Mouse (Mus musculus) cerebellum, adult 8-10 months (tissue): ENCODE results near the gene Nudt9.
A peak's percentile ranks its signal among the peaks of the same experiment; 100 is the strongest.

Source experiments
- DNase-seq: peaks from one replicate; pipeline ENCODE4 v3.0.0; 2022

Nudt9 gene

GRCm38 (mm10) chr5:104039154-104039932 lies 6.8 kb upstream of the Nudt9 start:
- no peak for DNase-seq

GRCm38 (mm10) chr5:104042906-104043305 lies 3.2 kb upstream of the Nudt9 start:
- no peak for DNase-seq

- no peak for DNase-seq
These were observed 2.4 kb upstream of the Nudt9 start for GRCm38 (mm10) chr5:104043704-104044103.

DNA sequence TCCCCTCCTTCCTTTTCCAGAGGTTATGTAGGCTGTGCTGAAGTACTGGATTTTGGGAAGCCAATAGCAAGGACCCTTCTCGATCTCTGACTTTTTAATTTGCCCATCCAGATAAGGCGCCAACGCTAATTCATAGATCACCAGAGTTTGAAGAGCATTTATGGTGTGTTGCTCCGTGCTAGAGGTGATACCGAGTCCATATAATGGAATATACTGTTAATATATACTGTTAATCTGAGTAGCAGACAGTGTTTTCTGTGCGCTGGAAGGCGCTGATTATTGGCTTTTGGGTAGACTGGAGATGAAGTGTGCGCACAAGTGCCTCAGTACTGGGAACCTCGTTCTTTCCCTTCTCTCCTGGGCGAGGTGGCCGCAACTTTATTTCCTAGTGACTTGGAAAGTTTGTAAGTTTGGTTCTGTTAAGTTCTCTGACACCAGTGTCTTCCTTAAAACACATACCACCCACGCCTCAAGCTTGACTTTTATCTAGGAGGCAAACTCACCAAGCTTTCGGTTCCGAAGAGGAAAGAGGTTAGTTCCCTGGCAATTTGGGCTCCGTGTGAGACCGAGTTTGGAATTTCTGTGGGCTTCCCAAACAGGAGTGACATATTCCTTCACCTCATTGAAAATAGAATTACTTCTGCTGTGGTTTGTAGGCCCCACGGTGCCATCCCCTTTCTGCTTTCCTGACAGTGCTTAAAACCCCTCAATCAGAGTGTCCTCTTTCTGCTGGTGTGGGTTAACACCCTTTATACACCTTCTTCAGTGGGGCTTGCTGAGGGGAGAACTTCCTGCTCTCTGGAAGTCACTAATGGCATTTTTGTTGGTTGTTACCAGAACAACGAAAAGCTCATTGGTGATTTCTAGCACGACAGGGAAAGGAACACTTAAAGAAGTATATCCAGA lies 1.3 kb downstream of the Nudt9 start:
- DNase-seq: no peak

- no peak for DNase-seq
These were observed 2.0 kb downstream of the Nudt9 start for GRCm38 (mm10) chr5:104048139-104048538.

DNA sequence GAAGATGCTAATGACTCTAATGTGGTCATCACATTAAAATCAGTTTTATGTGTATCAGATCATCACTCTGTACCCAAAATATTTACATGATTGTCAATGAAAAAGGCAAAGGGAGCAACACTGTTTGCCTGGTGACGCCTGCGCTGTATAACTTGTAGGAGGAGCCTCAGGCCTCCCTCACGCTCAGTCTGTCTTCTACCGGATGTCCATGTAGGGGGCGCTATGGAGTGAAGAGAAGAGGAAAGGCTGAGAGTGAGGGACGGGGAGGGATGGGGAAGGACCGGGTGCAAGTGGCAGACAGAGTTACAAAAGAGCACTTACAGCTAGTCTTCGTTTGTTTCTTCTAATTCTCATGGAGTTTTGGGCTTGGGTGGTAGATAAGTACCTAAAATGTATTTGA lies 6.8 kb downstream of the Nudt9 start:
- DNase-seq: no peak

DNA sequence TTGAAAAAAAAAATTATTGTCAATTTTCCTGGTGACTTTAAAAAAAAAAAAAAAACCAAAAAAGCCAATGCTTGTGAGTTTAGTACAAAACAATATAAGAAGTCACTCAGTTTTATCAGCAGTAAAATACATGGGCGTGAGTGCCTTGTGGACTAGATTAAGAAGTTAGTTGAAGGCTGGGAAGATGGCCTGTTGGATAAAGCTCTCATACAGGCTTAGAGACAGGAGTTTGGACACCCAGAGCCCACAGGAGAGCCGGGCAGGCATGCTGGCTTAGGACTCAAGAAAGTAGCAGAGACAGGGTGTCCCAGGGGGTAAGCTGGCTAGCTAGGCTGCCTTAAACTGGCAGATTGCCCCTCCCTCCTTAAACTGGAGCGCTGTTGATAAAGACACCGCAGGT lies 8.8 kb downstream of the Nudt9 start:
- no peak for DNase-seq

DNA sequence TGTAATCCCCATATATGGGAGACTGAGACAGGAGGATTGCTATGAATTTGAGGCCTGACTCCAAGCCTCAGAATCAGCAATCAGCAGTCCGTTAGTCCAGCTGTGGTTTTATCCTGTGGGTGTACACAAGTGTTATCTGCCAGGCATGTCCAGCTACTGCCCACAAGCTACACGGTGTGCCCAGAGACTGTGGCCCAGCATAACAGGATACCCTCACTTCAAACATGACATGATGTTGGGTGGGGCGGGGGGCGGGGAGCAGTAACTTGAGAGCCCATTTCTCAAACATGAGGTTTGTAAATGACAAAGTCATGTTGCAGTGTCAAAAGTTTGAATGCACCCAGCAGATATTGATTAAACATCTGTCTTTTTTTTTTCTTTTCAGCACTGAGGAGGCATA lies 9.7 kb downstream of the Nudt9 start:
- DNase-seq: no peak

- no peak for DNase-seq
These were observed 10.2 kb downstream of the Nudt9 start for GRCm38 (mm10) chr5:104056295-104056694.

GRCm38 (mm10) chr5:104058021-104058420 lies 11.9 kb downstream of the Nudt9 start:
- peak; percentile 34 for DNase-seq

DNA sequence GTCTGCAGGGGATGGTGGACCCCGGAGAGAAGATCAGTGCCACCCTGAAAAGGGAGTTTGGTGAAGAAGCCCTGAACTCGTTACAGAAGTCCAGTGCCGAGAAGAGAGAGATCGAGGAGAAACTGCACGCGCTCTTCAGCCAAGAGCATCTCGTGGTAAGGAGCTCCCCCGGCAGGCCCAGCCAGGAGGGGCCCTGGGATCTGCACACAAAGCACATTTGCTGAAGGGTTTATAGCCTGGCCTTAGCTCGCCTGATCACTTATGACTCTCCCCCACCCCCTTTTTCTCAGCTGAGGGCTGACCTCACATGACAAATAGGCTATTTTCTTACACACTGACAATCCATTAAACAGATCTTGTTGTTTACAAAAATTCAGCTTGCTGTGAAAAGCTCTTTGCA lies 13.5 kb downstream of the Nudt9 start:
- DNase-seq: no peak

- DNase-seq: no peak
These were observed 14.3 kb downstream of the Nudt9 start for GRCm38 (mm10) chr5:104060429-104060828.

DNA sequence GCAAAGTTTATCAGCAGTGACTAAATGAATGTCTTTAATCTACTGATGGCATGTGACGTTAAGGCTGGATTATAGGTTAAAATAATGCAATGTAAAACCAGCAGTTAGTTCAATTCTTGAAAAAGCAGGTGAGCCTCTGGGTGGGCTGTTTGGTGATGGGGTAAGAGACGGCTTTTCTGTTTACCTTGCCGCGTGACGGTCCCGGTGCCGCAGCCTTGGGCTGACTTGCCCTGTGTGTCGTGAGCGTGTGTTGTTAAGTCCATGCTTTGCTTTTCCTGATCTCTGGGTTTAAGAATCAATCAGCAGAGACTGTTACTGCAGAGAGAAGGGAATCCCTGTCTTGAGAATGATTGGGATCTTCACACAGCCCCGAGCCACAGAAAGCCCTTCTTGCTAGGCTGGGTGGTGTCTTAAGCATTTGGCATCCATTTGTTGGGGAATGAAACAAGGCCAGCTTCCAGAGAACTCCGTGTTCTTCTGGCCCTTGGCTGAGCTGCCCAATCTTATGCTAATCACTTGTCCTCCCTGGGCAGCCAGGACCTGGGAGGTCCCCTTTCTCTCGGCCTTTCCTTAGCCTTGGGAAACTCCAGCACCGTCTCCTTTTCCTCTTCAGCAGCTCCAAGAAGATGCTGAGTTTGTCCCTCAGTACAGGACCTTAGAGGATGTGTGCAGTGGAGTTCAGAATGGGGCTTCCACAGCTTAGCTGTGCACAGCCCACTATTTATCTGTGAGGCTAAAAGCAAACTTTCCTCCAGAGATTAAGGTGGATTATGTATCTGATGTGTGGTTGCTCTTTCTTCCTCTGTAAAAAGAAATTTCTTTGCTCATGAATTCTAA lies 16.0 kb downstream of the Nudt9 start:
- DNase-seq: no peak

GRCm38 (mm10) chr5:104062773-104063551 lies 16.9 kb downstream of the Nudt9 start:
- DNase-seq: no peak

- DNase-seq: no peak
These were observed 22.6 kb downstream of the Nudt9 start for GRCm38 (mm10) chr5:104068751-104069150.

GRCm38 (mm10) chr5:104071048-104071447 lies 24.9 kb downstream of the Nudt9 start:
- no peak for DNase-seq

- no peak for DNase-seq
These were observed 26.3 kb downstream of the Nudt9 start for GRCm38 (mm10) chr5:104072272-104072886.

GRCm38 (mm10) chr5:104073602-104074001 lies 27.5 kb downstream of the Nudt9 start:
- DNase-seq: no peak

GRCm38 (mm10) chr5:104074388-104074787 lies 28.3 kb downstream of the Nudt9 start:
- DNase-seq: peak; percentile 59

DNA sequence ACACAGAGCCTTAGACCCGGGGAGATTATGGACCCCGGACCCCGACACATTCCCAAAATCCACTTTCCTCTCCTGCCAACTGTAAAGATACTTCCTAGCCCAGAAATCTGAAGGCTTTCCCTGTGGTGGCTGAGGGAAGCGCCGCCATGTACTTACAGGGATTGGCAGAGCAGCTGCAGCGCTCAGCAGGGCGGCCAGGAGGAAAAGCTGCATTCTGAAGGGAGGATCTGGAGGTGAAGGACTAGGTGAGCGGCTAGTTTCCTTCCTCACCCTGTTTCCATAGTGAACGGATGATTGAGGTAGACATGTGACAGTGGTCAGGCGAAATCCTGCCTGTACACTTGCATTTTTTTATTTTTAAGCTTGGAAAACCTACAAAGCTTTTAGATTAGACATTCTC lies 30.3 kb downstream of the Nudt9 start:
- DNase-seq: no peak

- DNase-seq: no peak
These were observed 31.4 kb downstream of the Nudt9 start, which contains the start of gene Gm17660 for GRCm38 (mm10) chr5:104077508-104077907. Gene Gm17660 (minus strand): TSS chr5:104077608.

DNA sequence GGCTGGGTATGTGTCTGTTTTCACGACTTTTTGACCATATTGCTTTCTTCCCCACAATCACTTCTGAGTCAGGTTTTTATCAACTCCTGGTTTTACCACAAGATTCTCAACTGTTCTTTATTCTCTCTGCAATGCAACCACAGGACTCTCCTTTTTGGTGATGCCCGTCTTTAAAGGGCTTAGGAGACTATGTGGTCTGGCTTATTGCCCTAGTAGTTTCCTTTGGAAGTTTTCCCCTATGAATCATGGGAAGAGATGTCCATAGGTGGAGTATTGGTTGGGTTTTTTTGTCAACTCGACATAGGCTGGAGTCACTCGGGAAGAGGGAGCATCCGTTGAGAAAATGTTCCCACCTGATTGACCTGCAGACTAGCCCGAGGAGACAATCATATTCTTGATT lies 34.6 kb downstream of the Nudt9 start:
- DNase-seq: no peak
